Mouse (Mus musculus) forebrain, postnatal 0 days (tissue): ENCODE data around the gene Myl9. TPM values are rescaled to one million over a fixed set of nuclear protein-coding genes. Genes with fewer than 3 reads are reported as not detected.

ENCODE experiments used
- ATAC-seq: fragments of 200-750 bp; cut with Nextera tagmentation; 2 replicates; pipeline ENCODE4 v1.8.0; 2017; ENCODE audit warnings: mild to moderate bottlenecking, moderate library complexity
- DNase-seq: peaks from one replicate; pipeline ENCODE4 v3.0.0-alpha.2; 2015
- H3K27ac ChIP-seq: fragments of 300-500 bp; sonication (generic); 2 replicates; pipeline ENCODE4 v1.5.1; 2014; ENCODE audit warnings: low read depth, mild to moderate bottlenecking, antibody characterized with exemption, low read length, moderate library complexity, mixed read lengths
- H3K27me3 ChIP-seq: fragments of 300-500 bp; sonication (generic); 2 replicates; pipeline ENCODE4 v1.6.1; 2014; ENCODE audit warnings: mild to moderate bottlenecking, low read length, mixed read lengths; ENCODE audit not compliant: insufficient read depth
- H3K36me3 ChIP-seq: fragments of 300-500 bp; sonication (generic); 2 replicates; pipeline ENCODE4 v1.6.1; 2014; ENCODE audit warnings: mild to moderate bottlenecking, moderate library complexity; ENCODE audit not compliant: insufficient read depth
- H3K4me1 ChIP-seq: fragments of 300-500 bp; sonication (generic); 2 replicates; pipeline ENCODE4 v1.6.1; 2014; ENCODE audit warnings: antibody characterized with exemption; ENCODE audit not compliant: insufficient read depth
- H3K4me2 ChIP-seq: fragments of 300-500 bp; sonication (generic); 2 replicates; pipeline ENCODE4 v1.6.1; 2014; ENCODE audit warnings: low read depth, mild to moderate bottlenecking, moderate library complexity
- H3K4me3 ChIP-seq: fragments of 300-500 bp; sonication (generic); 2 replicates; pipeline ENCODE4 v1.5.1; 2014; ENCODE audit warnings: low read depth, low read length, mixed read lengths
- H3K9ac ChIP-seq: fragments of 300-500 bp; sonication (generic); 2 replicates; pipeline ENCODE4 v1.6.1; 2014; ENCODE audit warnings: mild to moderate bottlenecking
- H3K9me3 ChIP-seq: fragments of 300-500 bp; sonication (generic); 2 replicates; pipeline ENCODE4 v1.6.1; 2016; ENCODE audit warnings: low read length
- CTCF ChIP-seq: sonication (generic); IDR thresholded peaks from 2 replicates; pipeline ENCODE4 v1.5.1; 2016; ENCODE audit warnings: antibody characterized with exemption, control low read depth, low read depth
- WGBS: fragments of 180-500 bp; shearing (Covaris S2); extraction: QIAGEN DNeasy Blood & Tissue Kit; methylation state at CpG from one replicate; pipeline ENCODE4 v1.1.7; 2014; 5-methylcytosine and 5-hydroxymethylcytosine counted together
- polyA plus RNA-seq: library from polyadenylated mRNA; unstranded; fragments of >200 nt; fragmentation: Nextera tagmentation; extraction: Ambion mirVana; gene quantifications from 2 replicates; pipeline ENCODE4 v1.2.1, GENCODE M21; 2015
- total RNA-seq: library from RNA; depleted of rRNA; stranded (reverse); fragments of >200 nt; gene quantifications from 2 replicates; pipeline ENCODE4 v1.2.3, GENCODE M21; 2014

Gene Myl9
- total and polyA plus RNA-seq, 2 experiments from 2014 or later: 34.3 to 34.6 TPM

- Histone ChIP-seq H3K9me3 (no peaks in the 10 kb centered on the region), H3K9ac (no peak overlapping the region), H3K4me1 (no peaks in the 10 kb centered on the region), H3K4me2 (no peak overlapping the region), H3K4me3 (no peak overlapping the region), H3K27ac (no peak overlapping the region), H3K36me3 (peaks cover 45% of the 10 kb centered on the region), H3K27me3 (no peaks in the 10 kb centered on the region)
- no peak for ATAC-seq
- TF ChIP-seq CTCF: no peak
- no peak for DNase-seq
- 52% methylated on average over 5 of the region's 5 CpGs for WGBS
Observed at GRCm38 (mm10) chr2:156744414-156744813, 30.8 kb upstream of the Myl9 start.

- H3K4me1 ChIP-seq: no peaks in the 10 kb centered on the region
- 90% methylated on average over 3 of the region's 3 CpGs for WGBS
- no peak overlapping the region for H3K4me2 ChIP-seq
- DNase-seq (no peak), ATAC-seq (no peak)
- no peak overlapping the region for H3K9ac ChIP-seq
- H3K27ac ChIP-seq: no peak overlapping the region
- H3K27me3 ChIP-seq: no peaks in the 10 kb centered on the region
- no peak for TF ChIP-seq CTCF
- H3K36me3 ChIP-seq: peaks cover 71% of the 10 kb centered on the region
- H3K9me3 ChIP-seq: no peaks in the 10 kb centered on the region
- no peak overlapping the region for H3K4me3 ChIP-seq
Observed at GRCm38 (mm10) chr2:156747315-156747714, 27.9 kb upstream of the Myl9 start.

GRCm38 (mm10) chr2:156749687-156750086, 25.5 kb upstream of the Myl9 start:
- H3K27me3 ChIP-seq: no peaks in the 10 kb centered on the region
- H3K4me1 ChIP-seq: no peaks in the 10 kb centered on the region
- ATAC-seq (no peak), DNase-seq (no peak)
- H3K4me3 ChIP-seq: no peak overlapping the region
- 89% methylated on average over 8 of the region's 8 CpGs for WGBS
- H3K9ac ChIP-seq: no peak overlapping the region
- H3K4me2 ChIP-seq: no peak overlapping the region
- H3K9me3 ChIP-seq: no peaks in the 10 kb centered on the region
- no peak overlapping the region for H3K27ac ChIP-seq
- TF ChIP-seq CTCF: no peak
- H3K36me3 ChIP-seq: peaks cover 86% of the 10 kb centered on the region

GRCm38 (mm10) chr2:156756937-156757336, 18.3 kb upstream of the Myl9 start:
- no peaks in the 10 kb centered on the region for H3K9me3 ChIP-seq
- no peak overlapping the region for H3K4me2 ChIP-seq
- ATAC-seq (no peak), DNase-seq (no peak)
- H3K27ac ChIP-seq: no peak overlapping the region
- peaks cover 91% of the 10 kb centered on the region for H3K36me3 ChIP-seq
- H3K9ac ChIP-seq: no peak overlapping the region
- no peaks in the 10 kb centered on the region for H3K27me3 ChIP-seq
- no peak overlapping the region for H3K4me3 ChIP-seq
- 95% methylated on average over 9 of the region's 9 CpGs for WGBS
- no peaks in the 10 kb centered on the region for H3K4me1 ChIP-seq
- TF ChIP-seq CTCF: no peak

GRCm38 (mm10) chr2:156760843-156761505, 14.2 kb upstream of the Myl9 start:
- H3K4me2 ChIP-seq: no peak overlapping the region
- no peak overlapping the region for H3K4me3 ChIP-seq
- no peaks in the 10 kb centered on the region for H3K9me3 ChIP-seq
- 0 out of 2 replicates have a peak, but pooled peaks have one; percentile 28 for ATAC-seq
- H3K4me1 ChIP-seq: no peaks in the 10 kb centered on the region
- TF ChIP-seq CTCF: peak; percentile 44
- no peaks in the 10 kb centered on the region for H3K27me3 ChIP-seq
- H3K9ac ChIP-seq: no peak overlapping the region
- no peak overlapping the region for H3K27ac ChIP-seq
- WGBS: 91% methylated on average over 5 of the region's 5 CpGs
- peaks cover 89% of the 10 kb centered on the region for H3K36me3 ChIP-seq
- no peak for DNase-seq

- TF ChIP-seq CTCF: no peak
- Histone ChIP-seq H3K9me3 (no peaks in the 10 kb centered on the region), H3K4me1 (no peaks in the 10 kb centered on the region), H3K27ac (no peak overlapping the region), H3K4me2 (no peak overlapping the region), H3K27me3 (no peaks in the 10 kb centered on the region), H3K36me3 (peaks cover 82% of the 10 kb centered on the region), H3K9ac (no peak overlapping the region), H3K4me3 (no peak overlapping the region)
- DNase-seq (no peak), ATAC-seq (no peak)
- 93% methylated on average over 17 of the region's 17 CpGs for WGBS
Observed at GRCm38 (mm10) chr2:156761521-156762278, 13.5 kb upstream of the Myl9 start.

GRCm38 (mm10) chr2:156762499-156762898, 12.7 kb upstream of the Myl9 start:
- no peak overlapping the region for H3K27ac ChIP-seq
- TF ChIP-seq CTCF: no peak
- no peak overlapping the region for H3K4me3 ChIP-seq
- no peak overlapping the region for H3K9ac ChIP-seq
- WGBS: 86% methylated on average over 21 of the region's 21 CpGs
- DNase-seq (no peak), ATAC-seq (no peak)
- H3K4me2 ChIP-seq: no peak overlapping the region
- H3K27me3 ChIP-seq: no peaks in the 10 kb centered on the region
- H3K4me1 ChIP-seq: no peaks in the 10 kb centered on the region
- peaks cover 74% of the 10 kb centered on the region for H3K36me3 ChIP-seq
- no peaks in the 10 kb centered on the region for H3K9me3 ChIP-seq
